Mouse (Mus musculus): ENCODE results near the gene Mtf1.

Gene Mtf1

DNA sequence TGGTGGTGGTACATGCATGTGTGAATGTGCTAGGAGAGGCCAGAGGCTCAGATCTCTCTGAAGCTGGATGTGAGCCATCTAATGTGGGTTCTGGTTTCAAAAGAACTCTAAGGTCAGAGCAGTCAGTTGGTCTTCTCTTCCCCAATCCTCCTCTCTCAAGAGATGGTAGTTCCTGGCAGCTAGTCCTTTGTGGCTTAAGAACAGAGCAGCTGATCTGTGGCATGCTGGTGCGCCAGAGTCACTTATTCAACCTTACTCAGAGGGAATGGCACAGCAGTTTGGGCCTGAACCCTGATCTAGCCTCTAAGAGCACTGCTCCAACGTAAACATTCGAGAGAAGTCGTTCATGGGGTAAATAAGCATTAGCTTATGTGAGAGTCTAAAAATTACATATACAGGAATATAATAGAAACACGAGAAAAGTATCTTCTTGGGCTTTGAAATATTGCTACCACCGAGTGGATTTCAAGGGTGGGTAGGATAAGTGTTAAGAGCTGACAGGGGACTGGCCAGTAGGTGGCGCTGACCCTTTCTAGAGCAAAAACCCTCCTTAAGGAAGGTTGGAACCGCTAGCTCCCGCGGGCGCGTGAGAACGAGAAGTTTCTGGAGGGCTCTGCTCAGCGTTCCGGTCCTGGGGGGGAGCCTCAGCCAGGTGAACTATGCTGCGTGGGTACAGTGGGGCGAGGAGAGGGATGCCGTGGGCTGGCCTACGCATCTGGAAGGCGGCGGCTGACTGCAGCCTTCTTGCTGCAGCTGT, at the start of gene Mtf1:
Gene Mtf1 (plus strand): TSS at position 553 of the 757 bp plus-strand sequence.
- DNase-seq (ENCODE audit: low read depth) = peak; percentile 95

GRCm38 (mm10) chr4:124752281-124753199, 49.4 kb upstream of the Mtf1 start:
- peak; percentile 99 for DNase-seq (ENCODE audit: low read depth)

DNA sequence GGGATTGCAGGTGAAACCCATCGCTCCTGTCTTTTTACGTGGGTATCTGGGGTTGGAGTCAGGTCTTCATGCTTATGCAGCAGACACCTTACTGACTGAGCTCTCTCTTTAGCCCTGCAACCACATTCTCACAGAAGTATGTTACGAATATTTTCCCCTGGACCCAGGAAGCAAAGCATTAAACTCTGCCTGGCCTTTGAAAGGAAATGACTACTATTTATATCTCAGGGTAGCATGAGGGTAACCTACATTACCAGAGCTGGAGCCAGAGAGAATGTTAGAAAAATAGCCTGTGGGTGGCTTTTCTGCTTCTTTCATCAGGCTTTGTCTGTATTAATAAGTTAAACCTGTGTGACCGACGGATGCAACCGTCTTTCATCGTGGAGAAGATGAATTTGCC, 46.4 kb upstream of the Mtf1 start:
- DNase-seq (ENCODE audit: low read depth) = peak; percentile 42

DNA sequence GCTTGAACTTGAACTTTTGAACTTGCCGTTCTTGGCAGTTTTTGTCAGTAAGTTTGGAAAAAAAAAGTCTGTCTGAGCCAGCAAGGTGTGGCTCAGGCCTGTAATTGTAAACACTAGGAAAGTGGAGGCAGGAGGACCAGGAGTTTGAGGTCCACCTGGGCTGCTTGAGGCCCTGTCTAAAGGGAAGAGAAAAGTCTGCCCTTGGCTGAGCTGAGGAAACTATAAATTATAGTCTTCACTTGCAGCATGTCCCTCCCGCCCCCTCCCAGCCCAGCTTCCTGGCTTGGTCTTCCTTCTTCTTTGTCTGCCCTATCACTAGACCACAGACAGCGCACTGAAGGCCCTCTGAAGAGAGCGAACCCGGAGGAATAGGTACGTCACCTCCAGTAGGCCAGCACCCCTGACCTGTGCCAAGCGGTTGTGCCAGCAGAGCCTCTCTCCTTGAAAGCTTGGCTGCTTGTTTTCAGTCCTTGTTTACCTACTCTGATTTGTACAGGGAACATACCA, 42.5 kb upstream of the Mtf1 start:
- peak; percentile 85 for DNase-seq (ENCODE audit: low read depth)

GRCm38 (mm10) chr4:124761201-124761600, 40.7 kb upstream of the Mtf1 start:
- DNase-seq (ENCODE audit: low read depth) = no peak

- DNase-seq (ENCODE audit: low read depth) = peak; percentile 27
These were observed 38.9 kb upstream of the Mtf1 start for GRCm38 (mm10) chr4:124762858-124763452.

DNA sequence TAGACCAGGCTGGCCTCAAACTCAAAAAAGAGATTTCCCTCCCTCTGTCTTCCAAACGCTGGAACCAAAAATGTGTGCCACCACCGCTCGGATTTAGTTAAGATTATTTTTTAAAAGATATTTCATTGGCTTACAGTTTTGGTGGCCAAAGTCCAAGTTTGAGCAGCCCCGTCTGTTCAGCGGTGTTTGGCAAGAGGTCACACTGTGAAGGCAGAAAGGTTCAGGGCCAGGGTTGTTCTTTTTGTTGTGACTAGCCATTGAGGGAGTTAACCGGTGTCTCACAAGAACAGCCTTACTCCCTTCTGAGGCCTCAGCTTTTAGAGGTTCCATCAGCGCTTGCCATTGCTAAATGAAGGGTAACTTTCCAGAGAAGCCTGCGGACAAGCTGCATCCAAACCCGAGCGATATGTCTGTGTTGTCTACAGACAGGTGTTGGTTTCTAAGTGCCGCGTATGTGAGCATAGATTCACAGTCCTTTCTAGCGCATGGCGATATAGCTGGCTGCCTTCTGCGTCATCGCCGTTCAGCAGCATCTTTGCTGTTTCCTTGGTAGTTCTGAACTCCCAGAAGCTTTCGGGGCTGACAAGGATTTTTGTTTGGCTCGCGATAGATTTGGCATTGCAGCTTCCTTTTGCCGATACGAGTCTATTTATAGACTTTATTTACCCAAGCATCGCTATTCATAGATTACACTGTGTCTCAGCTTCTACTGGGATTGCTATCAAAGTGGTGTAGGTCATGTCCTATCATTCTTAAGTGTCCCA, 35.9 kb upstream of the Mtf1 start:
- no peak for DNase-seq (ENCODE audit: low read depth)

GRCm38 (mm10) chr4:124766566-124766940, 35.4 kb upstream of the Mtf1 start:
- peak; percentile 53 for DNase-seq (ENCODE audit: low read depth)

DNA sequence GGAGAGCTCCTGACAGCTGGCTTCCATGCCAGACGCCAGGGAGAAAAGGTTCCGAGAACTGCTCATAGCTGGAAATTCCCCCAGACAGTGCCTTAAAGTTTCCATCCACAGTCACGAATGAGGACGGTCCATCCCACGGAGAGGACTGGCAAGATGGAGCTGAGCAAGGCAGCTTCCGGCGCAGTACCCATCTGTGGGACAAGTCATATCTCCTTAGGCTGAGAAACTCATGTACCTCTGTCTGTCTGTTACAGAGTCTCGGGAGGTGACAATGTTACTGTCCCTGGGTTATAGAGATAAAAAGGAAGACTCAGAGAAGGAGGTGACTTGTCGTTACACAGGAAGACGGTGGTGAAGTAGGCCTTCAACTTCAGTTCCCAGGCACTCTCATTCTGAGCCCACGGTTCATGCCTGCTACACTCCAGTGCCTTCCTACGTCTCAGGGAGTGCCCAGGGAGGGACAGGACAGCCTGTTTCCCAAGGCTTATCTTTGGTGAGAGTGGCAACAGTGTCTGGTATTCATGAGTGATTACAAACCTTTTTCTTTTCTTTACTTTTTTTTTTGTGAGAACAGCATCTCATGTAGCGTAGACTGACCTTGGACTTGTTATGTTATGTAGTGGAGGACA, 32.8 kb upstream of the Mtf1 start:
- peak; percentile 31 for DNase-seq (ENCODE audit: low read depth)

DNA sequence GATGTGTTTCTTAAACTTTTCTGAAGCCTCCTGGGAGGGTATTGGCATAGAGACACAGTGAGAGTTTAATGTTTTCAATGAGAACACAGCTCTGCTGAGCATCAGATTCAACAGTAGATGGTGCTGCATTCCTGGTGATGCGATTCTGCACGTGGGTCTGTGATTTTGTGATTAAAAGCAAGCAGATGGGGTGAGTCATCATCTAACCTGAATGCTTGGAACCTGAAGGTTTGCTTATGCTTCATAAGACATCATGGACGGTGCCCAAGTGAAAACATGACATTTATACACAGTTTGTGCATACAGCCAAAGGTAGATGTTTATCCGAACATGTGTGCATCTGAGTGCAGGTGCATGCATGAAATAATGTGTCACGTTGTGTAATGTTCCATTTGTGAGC, 31.3 kb upstream of the Mtf1 start:
- DNase-seq (ENCODE audit: low read depth) = peak; percentile 69

- peak; percentile 94 for DNase-seq (ENCODE audit: low read depth)
These were observed 29.8 kb upstream of the Mtf1 start for GRCm38 (mm10) chr4:124772125-124772524.

- no peak for DNase-seq (ENCODE audit: low read depth)
These were observed 28.5 kb upstream of the Mtf1 start for GRCm38 (mm10) chr4:124773449-124773848.

- DNase-seq (ENCODE audit: low read depth) = no peak
These were observed 27.9 kb upstream of the Mtf1 start for GRCm38 (mm10) chr4:124773995-124774394.

DNA sequence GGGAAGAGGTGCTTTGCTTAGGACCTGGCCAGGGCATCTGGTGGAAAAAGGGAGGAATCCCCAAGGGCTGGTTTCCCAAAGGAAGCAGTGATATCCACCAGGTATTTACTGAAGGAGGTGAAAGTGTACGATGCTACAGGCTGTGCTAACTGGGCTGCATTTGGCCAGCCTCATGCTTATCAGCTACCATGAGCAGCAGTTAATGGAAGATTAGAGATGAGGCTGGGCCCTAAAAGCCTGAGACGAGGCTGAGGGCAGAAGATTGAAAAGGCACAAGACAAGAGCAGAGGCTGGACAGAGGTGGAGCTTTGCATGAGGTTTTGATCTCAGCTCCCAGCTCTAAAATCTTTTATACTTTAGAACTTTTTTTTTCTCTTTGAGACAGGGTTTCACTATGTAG, 27.5 kb upstream of the Mtf1 start:
- no peak for DNase-seq (ENCODE audit: low read depth)

- no peak for DNase-seq (ENCODE audit: low read depth)
These were observed 20.5 kb upstream of the Mtf1 start for GRCm38 (mm10) chr4:124781361-124781760.

- DNase-seq (ENCODE audit: low read depth) = no peak
These were observed 19.5 kb upstream of the Mtf1 start for GRCm38 (mm10) chr4:124782395-124782794.

DNA sequence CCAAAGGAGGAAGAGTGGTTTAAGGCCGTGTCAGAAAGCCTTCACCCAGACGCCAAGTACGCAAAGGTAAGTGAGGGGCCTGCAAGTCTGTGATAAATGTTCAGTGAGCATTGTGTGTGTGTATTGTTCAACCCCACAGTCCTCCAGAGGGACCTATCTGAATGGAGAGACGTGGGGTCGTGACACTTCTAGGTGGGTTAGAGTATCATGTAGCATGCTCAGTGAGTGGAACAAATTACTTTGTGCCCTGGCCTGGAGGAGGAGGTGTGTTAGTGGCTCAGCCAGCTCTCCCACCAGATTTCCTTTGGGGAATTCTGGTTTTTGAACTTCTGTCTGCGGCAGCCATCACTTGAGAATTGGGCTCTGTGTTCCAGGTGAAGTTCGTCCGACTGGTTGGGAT, 18.0 kb upstream of the Mtf1 start:
- DNase-seq (ENCODE audit: low read depth) = no peak

DNA sequence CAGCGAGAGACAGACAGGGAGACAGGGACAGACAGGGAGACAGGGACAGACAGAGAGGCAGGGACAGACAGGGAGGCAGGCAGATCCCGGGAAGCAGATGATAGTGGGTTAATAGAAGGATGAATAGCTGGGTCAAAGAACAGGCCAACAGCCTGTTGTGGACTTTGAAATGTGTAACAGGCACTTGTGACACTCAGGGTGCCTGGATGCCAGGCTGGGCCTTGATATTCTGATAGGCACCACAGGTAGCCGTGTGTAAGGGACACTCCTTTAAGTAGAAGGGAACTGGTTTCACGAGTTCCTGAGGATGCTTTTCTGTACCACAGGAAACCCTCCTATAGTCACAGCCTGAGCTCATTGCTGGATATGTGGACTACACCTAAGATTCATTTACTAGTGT, 11.9 kb upstream of the Mtf1 start:
- no peak for DNase-seq (ENCODE audit: low read depth)

DNA sequence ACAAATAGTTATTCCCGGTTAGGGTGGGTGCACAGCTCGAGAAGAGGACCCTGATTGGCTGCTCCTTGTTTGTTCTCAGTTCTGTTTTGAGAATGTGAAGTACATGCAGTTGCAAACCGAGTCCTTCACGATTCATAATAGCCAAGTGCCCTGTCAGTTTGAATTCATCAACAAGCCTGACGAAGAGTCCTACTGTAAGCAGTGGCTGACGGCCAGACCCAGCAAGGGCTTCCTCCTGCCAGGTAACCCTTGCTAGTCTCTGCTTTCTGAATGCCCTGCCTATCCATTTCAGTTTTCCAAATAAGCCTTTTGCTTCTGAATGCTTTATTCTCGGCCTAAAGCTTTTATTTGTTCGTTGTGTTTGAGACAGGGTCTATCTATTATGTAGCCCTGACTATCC, 9.8 kb upstream of the Mtf1 start:
- no peak for DNase-seq (ENCODE audit: low read depth)

- no peak for DNase-seq (ENCODE audit: low read depth)
These were observed 5.8 kb upstream of the Mtf1 start for GRCm38 (mm10) chr4:124796141-124796540.

DNA sequence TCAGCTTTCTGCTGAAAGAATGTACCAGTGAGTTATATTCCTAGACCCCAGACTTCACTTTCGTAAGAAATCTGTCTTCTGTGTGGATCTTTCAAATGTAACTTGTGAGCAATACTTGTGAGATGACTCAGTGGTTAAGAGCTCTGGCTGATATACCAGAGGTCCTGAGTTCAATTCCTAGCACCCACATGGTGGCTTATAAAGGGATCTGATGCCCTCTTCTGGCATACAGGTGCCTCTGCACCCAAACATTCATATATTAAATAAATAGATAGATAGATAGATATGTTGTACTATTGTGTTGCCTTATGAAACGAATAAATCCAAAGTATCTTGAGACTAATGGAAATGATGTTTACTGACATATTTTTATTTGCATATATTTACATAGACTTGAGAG, 5.0 kb upstream of the Mtf1 start:
- peak; percentile 60 for DNase-seq (ENCODE audit: low read depth)
